Mouse (Mus musculus): Measurements from ENCODE around the gene Tmem50a. TPM values are rescaled to one million over a fixed set of nuclear protein-coding genes. Genes with fewer than 3 reads are reported as not detected.

Tmem50a gene
- polyA plus RNA-seq (2012; rRNA removed), result 125 and 169 TPM in 2 replicates

GRCm38 (mm10) chr4:134914864-134915209 is at the start of gene Tmem50a:
Tmem50a (minus strand) TSS chr4:134915024.
- peak; percentile 92 for DNase-seq
- Histone ChIP-seq H3K4me1 (ENCODE audit: control insufficient read depth, insufficient read depth, low read length) (peaks cover 18% of the 10 kb centered on the region), H3K4me3 (replicated peaks; ENCODE audit: extremely low read depth, low read depth, low read length) (peak within 1 kb of the TSS; percentile 90)
- TF ChIP-seq CTCF (IDR thresholded peaks at IDR 0.05; ENCODE audit: insufficient read depth, low read length) (no peak), POLR2A (IDR thresholded peaks at IDR 0.05; ENCODE audit: borderline replicate concordance, extremely low read depth, low read depth, low read length) (peak; percentile 78; the same call in 1 of the 2 replicates)
- WGBS, result under 1% methylated on average over 25 of the region's 25 CpGs

- DNase-seq, result no peak
- Histone ChIP-seq H3K4me1 (ENCODE audit: control insufficient read depth, insufficient read depth, low read length) (no peaks in the 10 kb centered on the region), H3K4me3 (replicated peaks; ENCODE audit: extremely low read depth, low read depth, low read length) (no peak overlapping the region)
- WGBS, result 18% methylated on average over 19 of the region's 19 CpGs
- no peak for TF ChIP-seq POLR2A (IDR thresholded peaks at IDR 0.05; ENCODE audit: borderline replicate concordance, extremely low read depth, low read depth, low read length)
- peak; percentile 33; the same call in 1 of the 2 replicates for TF ChIP-seq CTCF (IDR thresholded peaks at IDR 0.05; ENCODE audit: insufficient read depth, low read length)
Observed at GRCm38 (mm10) chr4:134963021-134963776, 48.4 kb upstream of the Tmem50a start.

- Histone ChIP-seq H3K4me3 (replicated peaks; ENCODE audit: extremely low read depth, low read depth, low read length) (no peak overlapping the region), H3K4me1 (ENCODE audit: control insufficient read depth, insufficient read depth, low read length) (no peaks in the 10 kb centered on the region)
- DNase-seq, result peak; percentile 69
- TF ChIP-seq POLR2A (IDR thresholded peaks at IDR 0.05; ENCODE audit: borderline replicate concordance, extremely low read depth, low read depth, low read length), result no peak
- TF ChIP-seq CTCF (IDR thresholded peaks at IDR 0.05; ENCODE audit: insufficient read depth, low read length), result peak; percentile 63
- 13% methylated on average over 3 of the region's 3 CpGs for WGBS
Observed at GRCm38 (mm10) chr4:134956328-134956727, 41.5 kb upstream of the Tmem50a start.

GRCm38 (mm10) chr4:134955845-134956244 is 41.0 kb upstream of the Tmem50a start:
- TF ChIP-seq POLR2A (IDR thresholded peaks at IDR 0.05; ENCODE audit: borderline replicate concordance, extremely low read depth, low read depth, low read length), result no peak
- no peak for TF ChIP-seq CTCF (IDR thresholded peaks at IDR 0.05; ENCODE audit: insufficient read depth, low read length)
- H3K4me3 ChIP-seq (replicated peaks; ENCODE audit: extremely low read depth, low read depth, low read length), result no peak overlapping the region
- H3K4me1 ChIP-seq (ENCODE audit: control insufficient read depth, insufficient read depth, low read length), result no peaks in the 10 kb centered on the region
- 69% methylated on average over 3 of the region's 3 CpGs for WGBS
- no peak for DNase-seq

GRCm38 (mm10) chr4:134955196-134955595 is 40.4 kb upstream of the Tmem50a start:
- no peak for DNase-seq
- H3K4me3 ChIP-seq (replicated peaks; ENCODE audit: extremely low read depth, low read depth, low read length), result no peak overlapping the region
- H3K4me1 ChIP-seq (ENCODE audit: control insufficient read depth, insufficient read depth, low read length), result no peaks in the 10 kb centered on the region
- 91% methylated on average over 2 of the region's 2 CpGs for WGBS
- TF ChIP-seq POLR2A (IDR thresholded peaks at IDR 0.05; ENCODE audit: borderline replicate concordance, extremely low read depth, low read depth, low read length) (no peak), CTCF (IDR thresholded peaks at IDR 0.05; ENCODE audit: insufficient read depth, low read length) (no peak)

- no peak for DNase-seq
- no peak overlapping the region for H3K4me3 ChIP-seq (replicated peaks; ENCODE audit: extremely low read depth, low read depth, low read length)
- no peak for TF ChIP-seq CTCF (IDR thresholded peaks at IDR 0.05; ENCODE audit: insufficient read depth, low read length)
- TF ChIP-seq POLR2A (IDR thresholded peaks at IDR 0.05; ENCODE audit: borderline replicate concordance, extremely low read depth, low read depth, low read length), result no peak
- no peaks in the 10 kb centered on the region for H3K4me1 ChIP-seq (ENCODE audit: control insufficient read depth, insufficient read depth, low read length)
- 13% methylated on average over 15 of the region's 15 CpGs for WGBS
Observed at GRCm38 (mm10) chr4:134954461-134954860, 39.6 kb upstream of the Tmem50a start.

GRCm38 (mm10) chr4:134950518-134951091 is 35.8 kb upstream of the Tmem50a start:
- 12% methylated on average over 11 of the region's 11 CpGs for WGBS
- TF ChIP-seq POLR2A (IDR thresholded peaks at IDR 0.05; ENCODE audit: borderline replicate concordance, extremely low read depth, low read depth, low read length) (no peak), CTCF (IDR thresholded peaks at IDR 0.05; ENCODE audit: insufficient read depth, low read length) (no peak)
- DNase-seq, result no peak
- H3K4me1 ChIP-seq (ENCODE audit: control insufficient read depth, insufficient read depth, low read length), result peaks cover 3% of the 10 kb centered on the region
- no peak overlapping the region for H3K4me3 ChIP-seq (replicated peaks; ENCODE audit: extremely low read depth, low read depth, low read length)

GRCm38 (mm10) chr4:134946024-134946744 is 31.4 kb upstream of the Tmem50a start:
- WGBS, result 6% methylated on average over 17 of the region's 17 CpGs
- TF ChIP-seq CTCF (IDR thresholded peaks at IDR 0.05; ENCODE audit: insufficient read depth, low read length) (peak; percentile 77), POLR2A (IDR thresholded peaks at IDR 0.05; ENCODE audit: borderline replicate concordance, extremely low read depth, low read depth, low read length) (no peak)
- Histone ChIP-seq H3K4me1 (ENCODE audit: control insufficient read depth, insufficient read depth, low read length) (peaks cover 3% of the 10 kb centered on the region), H3K4me3 (replicated peaks; ENCODE audit: extremely low read depth, low read depth, low read length) (no peak overlapping the region)
- DNase-seq, result peak; percentile 63

- peaks cover 3% of the 10 kb centered on the region for H3K4me1 ChIP-seq (ENCODE audit: control insufficient read depth, insufficient read depth, low read length)
- TF ChIP-seq CTCF (IDR thresholded peaks at IDR 0.05; ENCODE audit: insufficient read depth, low read length), result no peak
- TF ChIP-seq POLR2A (IDR thresholded peaks at IDR 0.05; ENCODE audit: borderline replicate concordance, extremely low read depth, low read depth, low read length), result no peak
- 41% methylated on average over 27 of the region's 27 CpGs for WGBS
- no peak for DNase-seq
- no peak overlapping the region for H3K4me3 ChIP-seq (replicated peaks; ENCODE audit: extremely low read depth, low read depth, low read length)
Observed at GRCm38 (mm10) chr4:134943758-134944538, 29.1 kb upstream of the Tmem50a start.
